Mouse (Mus musculus): Measurements from ENCODE around the gene Nacc1. TPM values are rescaled to one million over a fixed set of nuclear protein-coding genes. Genes with fewer than 3 reads are reported as not detected.

The Nacc1 gene
- total and polyA plus RNA-seq, 2 experiments from 2014 or later = 13.8 to 102 TPM

- peaks cover 31% of the 10 kb centered on the region for H3K27me3 ChIP-seq (ENCODE audit: insufficient read depth, low read length)
- no peaks in the 10 kb centered on the region for H3K4me1 ChIP-seq (ENCODE audit: insufficient read depth, low read length)
- peak; percentile 20; the same call in 1 of the 2 replicates for ATAC-seq (ENCODE audit: low FRiP score)
- 61% methylated on average over 7 of the region's 7 CpGs for WGBS
- no peak overlapping the region for H3K4me3 ChIP-seq (ENCODE audit: low read depth, low read length)
- no peaks in the 10 kb centered on the region for H3K9me3 ChIP-seq (ENCODE audit: low read length)
- peaks cover 32% of the 10 kb centered on the region for H3K36me3 ChIP-seq (ENCODE audit: insufficient read depth, low read length)
- peak overlapping the region; percentile 38 for H3K27ac ChIP-seq (ENCODE audit: low read depth, low read length)
- peak; percentile 75 for TF ChIP-seq CTCF (IDR thresholded peaks at IDR 0.05)
- no peak overlapping the region for H3K4me2 ChIP-seq (ENCODE audit: low read depth, low read length, poor library complexity, severe bottlenecking)
- DNase-seq (ENCODE audit: low spot score) = peak; percentile 70
- no peak overlapping the region for H3K9ac ChIP-seq (replicated peaks; ENCODE audit: low read length, poor library complexity, severe bottlenecking)
Observed at GRCm38 (mm10) chr8:84699861-84700322, 12.2 kb upstream of the Nacc1 start.

- no peak for ATAC-seq (ENCODE audit: low FRiP score)
- 83% methylated on average over 9 of the region's 9 CpGs for WGBS
- no peak for DNase-seq (ENCODE audit: low spot score)
Observed at GRCm38 (mm10) chr8:84698929-84699401, 11.3 kb upstream of the Nacc1 start.

GRCm38 (mm10) chr8:84698288-84698687, 10.6 kb upstream of the Nacc1 start:
- H3K27ac ChIP-seq (ENCODE audit: low read depth, low read length) = no peak overlapping the region
- H3K36me3 ChIP-seq (ENCODE audit: insufficient read depth, low read length) = peaks cover 40% of the 10 kb centered on the region
- peaks cover 17% of the 10 kb centered on the region for H3K27me3 ChIP-seq (ENCODE audit: insufficient read depth, low read length)
- H3K4me2 ChIP-seq (ENCODE audit: low read depth, low read length, poor library complexity, severe bottlenecking) = no peak overlapping the region
- DNase-seq (ENCODE audit: low spot score) = no peak
- no peaks in the 10 kb centered on the region for H3K9me3 ChIP-seq (ENCODE audit: low read length)
- no peak for TF ChIP-seq CTCF (IDR thresholded peaks at IDR 0.05)
- no peaks in the 10 kb centered on the region for H3K4me1 ChIP-seq (ENCODE audit: insufficient read depth, low read length)
- WGBS = 98% methylated on average over 5 of the region's 5 CpGs
- no peak overlapping the region for H3K4me3 ChIP-seq (ENCODE audit: low read depth, low read length)
- no peak overlapping the region for H3K9ac ChIP-seq (replicated peaks; ENCODE audit: low read length, poor library complexity, severe bottlenecking)
- no peak for ATAC-seq (ENCODE audit: low FRiP score)

More at GRCm38 (mm10) chr8:84698929-84699401, 11.3 kb upstream of the Nacc1 start:
- H3K27ac ChIP-seq (ENCODE audit: low read depth, low read length) = peak overlapping the region; percentile 8; the same call in 1 of the 2 replicates
- peaks cover 37% of the 10 kb centered on the region for H3K36me3 ChIP-seq (ENCODE audit: insufficient read depth, low read length)
- H3K27me3 ChIP-seq (ENCODE audit: insufficient read depth, low read length) = peaks cover 24% of the 10 kb centered on the region
- H3K9ac ChIP-seq (replicated peaks; ENCODE audit: low read length, poor library complexity, severe bottlenecking) = no peak overlapping the region
- H3K9me3 ChIP-seq (ENCODE audit: low read length) = no peaks in the 10 kb centered on the region
- no peak overlapping the region for H3K4me3 ChIP-seq (ENCODE audit: low read depth, low read length)
- no peaks in the 10 kb centered on the region for H3K4me1 ChIP-seq (ENCODE audit: insufficient read depth, low read length)
- H3K4me2 ChIP-seq (ENCODE audit: low read depth, low read length, poor library complexity, severe bottlenecking) = no peak overlapping the region
- no peak for TF ChIP-seq CTCF (IDR thresholded peaks at IDR 0.05)

- H3K36me3 ChIP-seq (ENCODE audit: insufficient read depth, low read length) = peaks cover 42% of the 10 kb centered on the region
Observed at GRCm38 (mm10) chr8:84697166-84698130, 9.8 kb upstream of the Nacc1 start.

GRCm38 (mm10) chr8:84695140-84695539, 7.5 kb upstream of the Nacc1 start:
- no peak overlapping the region for H3K9ac ChIP-seq (replicated peaks; ENCODE audit: low read length, poor library complexity, severe bottlenecking)
- H3K36me3 ChIP-seq (ENCODE audit: insufficient read depth, low read length) = peaks cover 42% of the 10 kb centered on the region
- WGBS = 95% methylated on average over 6 of the region's 6 CpGs
- no peak overlapping the region for H3K27ac ChIP-seq (ENCODE audit: low read depth, low read length)
- no peak overlapping the region for H3K4me2 ChIP-seq (ENCODE audit: low read depth, low read length, poor library complexity, severe bottlenecking)
- ATAC-seq (ENCODE audit: low FRiP score) (no peak), DNase-seq (ENCODE audit: low spot score) (no peak)
- TF ChIP-seq CTCF (IDR thresholded peaks at IDR 0.05) = no peak
- H3K27me3 ChIP-seq (ENCODE audit: insufficient read depth, low read length) = no peaks in the 10 kb centered on the region
- H3K4me3 ChIP-seq (ENCODE audit: low read depth, low read length) = no peak overlapping the region
- no peaks in the 10 kb centered on the region for H3K9me3 ChIP-seq (ENCODE audit: low read length)
- H3K4me1 ChIP-seq (ENCODE audit: insufficient read depth, low read length) = peaks cover 4% of the 10 kb centered on the region; the same call in 1 of the 2 replicates

More at GRCm38 (mm10) chr8:84697166-84698130, 9.8 kb upstream of the Nacc1 start:
- no peak overlapping the region for H3K4me3 ChIP-seq (ENCODE audit: low read depth, low read length)
- TF ChIP-seq CTCF (IDR thresholded peaks at IDR 0.05) = peak; percentile 73
- H3K9me3 ChIP-seq (ENCODE audit: low read length) = no peaks in the 10 kb centered on the region
- ATAC-seq (ENCODE audit: low FRiP score) (no peak), DNase-seq (ENCODE audit: low spot score) (peak; percentile 79)
- H3K4me1 ChIP-seq (ENCODE audit: insufficient read depth, low read length) = no peaks in the 10 kb centered on the region
- H3K9ac ChIP-seq (replicated peaks; ENCODE audit: low read length, poor library complexity, severe bottlenecking) = no peak overlapping the region
- no peak overlapping the region for H3K4me2 ChIP-seq (ENCODE audit: low read depth, low read length, poor library complexity, severe bottlenecking)
- H3K27me3 ChIP-seq (ENCODE audit: insufficient read depth, low read length) = peaks cover 9% of the 10 kb centered on the region; the same call in 1 of the 2 replicates
- no peak overlapping the region for H3K27ac ChIP-seq (ENCODE audit: low read depth, low read length)
- 84% methylated on average over 14 of the region's 14 CpGs for WGBS

- H3K9ac ChIP-seq (replicated peaks; ENCODE audit: low read length, poor library complexity, severe bottlenecking) = no peak overlapping the region
- no peak for DNase-seq (ENCODE audit: low spot score)
- TF ChIP-seq CTCF (IDR thresholded peaks at IDR 0.05) = no peak
- no peak overlapping the region for H3K27ac ChIP-seq (ENCODE audit: low read depth, low read length)
- no peaks in the 10 kb centered on the region for H3K9me3 ChIP-seq (ENCODE audit: low read length)
- H3K4me3 ChIP-seq (ENCODE audit: low read depth, low read length) = no peak overlapping the region
- ATAC-seq (ENCODE audit: low FRiP score) = no peak
- H3K4me1 ChIP-seq (ENCODE audit: insufficient read depth, low read length) = peaks cover 11% of the 10 kb centered on the region; the same call in 1 of the 2 replicates
- no peaks in the 10 kb centered on the region for H3K27me3 ChIP-seq (ENCODE audit: insufficient read depth, low read length)
- WGBS = 73% methylated on average over 4 of the region's 4 CpGs
- peaks cover 27% of the 10 kb centered on the region for H3K36me3 ChIP-seq (ENCODE audit: insufficient read depth, low read length)
- no peak overlapping the region for H3K4me2 ChIP-seq (ENCODE audit: low read depth, low read length, poor library complexity, severe bottlenecking)
Observed at GRCm38 (mm10) chr8:84693332-84693731, 5.7 kb upstream of the Nacc1 start.

Data from midbrain, postnatal 0 days (tissue).